Mouse (Mus musculus) neural tube, embryonic 12.5 days (tissue): ENCODE measurements around the gene Cdk7. TPM values are rescaled to one million over a fixed set of nuclear protein-coding genes. Genes with fewer than 3 reads are reported as not detected.
A peak's percentile ranks its signal among the peaks of the same experiment; 100 is the strongest.

ENCODE experiments used
- ATAC-seq: fragments of 200-750 bp; cut with Nextera tagmentation; 2 replicates; pipeline ENCODE4 v1.8.0; 2017; ENCODE audit warnings: low read depth, mild to moderate bottlenecking, moderate TSS enrichment, moderate library complexity; ENCODE audit not compliant: low FRiP score
- H3K27ac ChIP-seq: fragments of 300-500 bp; sonication (generic); 2 replicates; pipeline ENCODE4 v1.5.1; 2016
- H3K27me3 ChIP-seq: fragments of 300-500 bp; sonication (generic); replicated peaks from 2 replicates; pipeline ENCODE4 v1.6.1; 2016; ENCODE audit warnings: mild to moderate bottlenecking
- H3K36me3 ChIP-seq: fragments of 300-500 bp; sonication (generic); 2 replicates; pipeline ENCODE4 v1.6.1; 2016; ENCODE audit warnings: mild to moderate bottlenecking
- H3K4me1 ChIP-seq: fragments of 300-500 bp; sonication (generic); 2 replicates; pipeline ENCODE4 v1.6.1; 2016
- H3K4me2 ChIP-seq: fragments of 300-500 bp; sonication (generic); replicated peaks from 2 replicates; pipeline ENCODE4 v1.6.1; 2016; ENCODE audit warnings: mild to moderate bottlenecking
- H3K4me3 ChIP-seq: fragments of 300-500 bp; sonication (generic); 2 replicates; pipeline ENCODE4 v1.5.1; 2016
- H3K9ac ChIP-seq: fragments of 300-500 bp; sonication (generic); 2 replicates; pipeline ENCODE4 v1.6.1; 2016; ENCODE audit warnings: mild to moderate bottlenecking
- H3K9me3 ChIP-seq: fragments of 300-500 bp; sonication (generic); 2 replicates; pipeline ENCODE4 v1.6.1; 2016; ENCODE audit warnings: mild to moderate bottlenecking
- WGBS: fragments of 180-500 bp; shearing (Covaris S2); methylation state at CpG from one replicate; pipeline ENCODE4 v1.1.7; 2016; 5-methylcytosine and 5-hydroxymethylcytosine counted together
- polyA plus RNA-seq: library from polyadenylated mRNA; unstranded; fragments of >200 nt; fragmentation: Nextera tagmentation; extraction: Ambion mirVana; gene quantifications from 2 replicates; pipeline ENCODE4 v1.2.1, GENCODE M21; 2016

The Cdk7 gene
- polyA plus RNA-seq, 1 experiment from 2014 or later, result 65.4 TPM

- peak; percentile 68 for ATAC-seq
- H3K27ac ChIP-seq, result no peak within 1 kb of the TSS
- peak within 1 kb of the TSS; percentile 49 for H3K4me3 ChIP-seq
- H3K27me3 ChIP-seq, result peaks cover 4% of the 10 kb centered on the region; the same call in 1 of the 2 replicates
- H3K4me1 ChIP-seq, result no peaks in the 10 kb centered on the region
- peaks cover 15% of the 10 kb centered on the region for H3K36me3 ChIP-seq
- peak within 1 kb of the TSS; percentile 66 for H3K9ac ChIP-seq
- 1% methylated on average over 44 of the region's 44 CpGs for WGBS
- no peaks in the 10 kb centered on the region for H3K9me3 ChIP-seq
- peak within 1 kb of the TSS; percentile 91 for H3K4me2 ChIP-seq
Observed at GRCm38 (mm10) chr13:100669291-100670022, 61.3 kb downstream of the Cdk7 start, which contains the start of gene Ccdc125. TSS of gene Ccdc125 (plus strand) at chr13:100669717.

- peak; percentile 33; the same call in 1 of the 2 replicates for ATAC-seq
- H3K4me2 ChIP-seq, result no peak overlapping the region
- H3K9me3 ChIP-seq, result no peaks in the 10 kb centered on the region
- H3K27ac ChIP-seq, result no peak overlapping the region
- H3K9ac ChIP-seq, result no peak overlapping the region
- WGBS, result 39% methylated on average over 4 of the region's 4 CpGs
- no peaks in the 10 kb centered on the region for H3K4me1 ChIP-seq
- H3K27me3 ChIP-seq, result no peaks in the 10 kb centered on the region
- peaks cover 9% of the 10 kb centered on the region; the same call in 1 of the 2 replicates for H3K36me3 ChIP-seq
- H3K4me3 ChIP-seq, result no peak overlapping the region
Observed at GRCm38 (mm10) chr13:100659864-100660456, 70.8 kb downstream of the Cdk7 start.

GRCm38 (mm10) chr13:100658091-100658490, 72.6 kb downstream of the Cdk7 start:
- H3K27ac ChIP-seq, result no peak overlapping the region
- H3K9me3 ChIP-seq, result no peaks in the 10 kb centered on the region
- peaks cover 6% of the 10 kb centered on the region; the same call in 1 of the 2 replicates for H3K36me3 ChIP-seq
- 94% methylated on average over 5 of the region's 5 CpGs for WGBS
- no peak for ATAC-seq
- no peaks in the 10 kb centered on the region for H3K27me3 ChIP-seq
- no peak overlapping the region for H3K9ac ChIP-seq
- H3K4me3 ChIP-seq, result no peak overlapping the region
- no peak overlapping the region for H3K4me2 ChIP-seq
- H3K4me1 ChIP-seq, result no peaks in the 10 kb centered on the region

Other genes with a start within 250 kb of the Cdk7 start
- gene Gtf2h2, start 238.4 kb downstream of the Cdk7 start, polyA plus RNA-seq, result 75.2 and 81.9 TPM in 2 replicates
- gene Ocln, start 178.2 kb downstream of the Cdk7 start, polyA plus RNA-seq, result 1.6 and 1.8 TPM in 2 replicates
- gene Marveld2, start 114.0 kb downstream of the Cdk7 start, polyA plus RNA-seq, result 1.5 and 2.1 TPM in 2 replicates
- gene Ak6, start 80.0 kb downstream of the Cdk7 start, polyA plus RNA-seq, result 288 and 293 TPM in 2 replicates
- gene Rad17, start 79.9 kb downstream of the Cdk7 start, polyA plus RNA-seq, result 20.9 and 24.0 TPM in 2 replicates
- gene Taf9, start 79.4 kb downstream of the Cdk7 start, polyA plus RNA-seq, result 21.6 and 23.0 TPM in 2 replicates
- 2.0 and 2.3 TPM in 2 replicates for gene Ccdc125, start 61.2 kb downstream of the Cdk7 start, polyA plus RNA-seq
- 135 and 144 TPM in 2 replicates for gene Mrps36, start 13.7 kb upstream of the Cdk7 start, polyA plus RNA-seq
- gene Cenph, start 45.0 kb upstream of the Cdk7 start, polyA plus RNA-seq, result 27.8 and 27.9 TPM in 2 replicates
- 197 and 198 TPM in 2 replicates for gene Ccnb1, start 55.6 kb upstream of the Cdk7 start, polyA plus RNA-seq
- gene Slc30a5, start 102.5 kb upstream of the Cdk7 start, polyA plus RNA-seq, result 42.2 and 43.7 TPM in 2 replicates